Mouse (Mus musculus): Measurements from ENCODE around the gene Bcat2. TPM values are rescaled to one million over a fixed set of nuclear protein-coding genes. Genes with fewer than 3 reads are reported as not detected.

The Bcat2 gene
- polyA plus RNA-seq, 1 experiment from 2014 or later: 57.2 TPM

DNA sequence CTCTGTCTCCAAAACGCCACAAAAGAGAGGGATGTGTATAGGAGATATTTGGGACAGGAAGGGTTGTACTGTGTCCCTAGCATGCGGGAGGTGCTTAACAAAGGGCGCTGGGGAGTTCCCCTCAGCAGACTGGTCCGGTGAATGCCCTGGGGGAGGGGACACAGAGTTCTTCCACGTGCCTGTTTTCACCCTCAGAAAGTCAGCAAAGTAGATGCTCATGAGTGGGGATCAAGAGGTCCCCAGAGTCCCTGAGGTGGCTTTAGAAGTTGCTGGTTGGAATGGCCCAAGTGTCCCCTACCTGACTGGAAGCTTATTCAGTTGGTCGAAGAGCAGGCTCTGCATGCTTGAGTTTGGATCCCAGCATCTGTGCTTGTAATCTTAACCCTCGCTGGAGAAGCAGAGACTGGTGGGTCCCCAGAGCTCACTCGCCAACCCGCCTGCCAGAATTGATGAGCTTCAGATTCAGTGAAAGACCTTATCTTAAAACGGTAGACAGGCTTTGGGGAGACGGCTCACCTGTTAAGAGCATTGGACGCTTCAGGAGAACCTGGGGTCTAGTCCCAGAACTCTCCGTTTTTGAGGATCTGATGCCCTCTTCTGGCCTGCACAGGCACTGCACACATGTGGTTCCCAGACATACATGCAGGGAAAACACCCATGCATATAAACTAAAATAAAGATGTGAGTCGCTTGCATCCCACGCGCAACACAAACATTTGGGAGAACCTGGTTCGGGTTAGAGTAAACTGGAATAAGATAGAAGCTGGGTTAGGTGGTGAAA is 8.9 kb upstream of the Bcat2 start:
- no peak for DNase-seq (ENCODE audit: low read depth, low spot score)
- POLR2A ChIA-PET: interaction anchor here (0.7 to 1.1 kb wide), 3 partner anchors 21 to 95 kb away, joined by 3 to 4 read pairs (median 3); no protein-coding TSS in a partner anchor

DNA sequence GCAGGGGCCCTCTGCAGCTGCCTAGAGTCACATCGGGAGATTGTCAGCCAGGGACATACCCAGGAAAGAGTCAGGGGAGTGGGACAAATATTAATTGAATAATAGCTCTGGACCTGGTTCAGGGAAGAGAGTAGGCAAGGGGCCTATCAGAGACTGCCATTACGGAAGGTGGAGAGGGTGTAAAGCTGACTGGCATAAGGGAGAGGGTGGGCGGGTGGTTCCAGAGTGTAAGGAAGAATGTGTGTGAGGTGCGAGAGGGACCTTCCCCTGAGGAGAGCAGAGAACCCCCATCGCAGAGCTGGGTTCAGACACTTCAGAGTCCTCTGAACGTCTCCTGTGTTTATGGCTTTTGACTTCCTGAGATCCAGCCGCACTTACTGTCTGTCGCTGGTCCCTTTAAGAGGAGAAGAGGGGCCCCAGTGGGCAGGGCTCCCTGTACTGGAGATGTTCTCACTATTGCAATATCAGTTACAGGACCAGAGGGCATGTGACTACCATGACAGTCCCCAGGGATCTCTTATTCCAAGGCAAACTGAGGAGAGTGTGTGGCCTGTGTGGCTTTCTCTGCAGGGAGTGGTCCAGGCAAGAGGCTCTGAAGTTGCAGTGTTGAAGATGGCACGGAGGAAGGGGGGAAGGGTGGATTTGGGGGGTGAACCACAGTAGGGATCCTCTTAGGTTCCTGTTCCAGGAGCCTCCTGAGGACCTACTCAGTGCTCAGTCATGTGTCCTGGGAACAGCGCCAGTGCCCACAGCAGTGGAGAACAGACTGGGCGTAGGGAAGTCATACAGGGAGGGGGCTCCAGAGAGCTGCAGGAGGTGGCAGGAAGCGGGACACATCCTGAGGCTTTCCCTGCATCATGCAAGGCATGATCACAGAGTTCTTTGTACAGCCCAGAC is 8.1 kb upstream of the Bcat2 start:
- no peaks in the 10 kb centered on the region for H3K27me3 ChIP-seq
- no peak for TF ChIP-seq CTCF (IDR thresholded peaks at IDR 0.05)
- in situ Hi-C loops (cut with MboI; ENCODE audit: low pct_unique_long_range_greater_than_20kb): loop anchor here (5.0 to 10.0 kb wide), 2 partner anchors 85 to 123 kb away; partner anchors contain the start of gene Ntn5
- CTCF ChIA-PET: interaction anchor here (0.7 to 8.6 kb wide), 12 partner anchors 9 to 121 kb away, joined by 3 to 116 read pairs (median 4); no protein-coding TSS in a partner anchor
- POLR2A ChIA-PET: interaction anchor here (0.7 to 1.1 kb wide), 3 partner anchors 21 to 96 kb away, joined by 3 to 4 read pairs (median 3); no protein-coding TSS in a partner anchor
- ATAC-seq (no peak), DNase-seq (ENCODE audit: low read depth, low spot score) (no peak)

More for the DNA sequence above, 8.9 kb upstream of the Bcat2 start:
- no peak for ATAC-seq
- TF ChIP-seq CTCF (IDR thresholded peaks at IDR 0.05): peak; percentile 91
- no peaks in the 10 kb centered on the region for H3K27me3 ChIP-seq
- CTCF ChIA-PET: interaction anchor here (0.7 to 8.6 kb wide), 13 partner anchors 10 to 121 kb away, joined by 3 to 116 read pairs (median 4); no protein-coding TSS in a partner anchor
- in situ Hi-C loops (cut with MboI; ENCODE audit: low pct_unique_long_range_greater_than_20kb): loop anchor here (5.0 to 10.0 kb wide), 2 partner anchors 84 to 124 kb away; partner anchors contain the start of gene Ntn5

DNA sequence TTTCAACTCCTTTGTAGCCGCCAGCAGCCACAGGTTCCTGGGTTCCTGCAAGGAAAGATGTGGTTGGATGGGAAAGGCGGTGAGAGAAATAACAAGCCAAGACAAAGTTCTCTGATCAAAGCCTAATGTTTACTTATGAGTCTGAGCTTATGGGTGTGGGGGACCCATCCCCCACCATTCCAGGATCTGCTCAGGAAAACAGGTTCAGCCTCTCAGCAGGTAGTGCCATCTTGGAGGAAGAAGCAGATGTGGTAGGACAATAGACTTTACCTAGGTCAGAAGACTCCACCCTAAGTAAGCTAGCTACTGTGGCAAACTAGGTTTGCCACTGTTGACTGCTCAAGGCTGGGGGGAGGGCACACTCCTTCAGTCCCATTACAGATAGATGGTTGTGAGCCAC is 5.1 kb upstream of the Bcat2 start:
- DNase-seq (ENCODE audit: low read depth, low spot score) (no peak), ATAC-seq (no peak)
- in situ Hi-C loops (cut with MboI; ENCODE audit: low pct_unique_long_range_greater_than_20kb): loop anchor here (5.0 to 10.0 kb wide), 2 partner anchors 88 to 120 kb away; partner anchors contain the start of gene Ntn5
- TF ChIP-seq CTCF (IDR thresholded peaks at IDR 0.05): no peak
- ChIA-PET CTCF (interaction anchor here (1.5 to 4.5 kb wide), 3 partner anchors 9 to 93 kb away, joined by 4 to 16 read pairs (median 7); no protein-coding TSS in a partner anchor), POLR2A (interaction anchor here (0.5 kb wide), 1 partner anchor 90 kb away, joined by 3 read pairs; no protein-coding TSS in a partner anchor)
- no peaks in the 10 kb centered on the region for H3K27me3 ChIP-seq

DNA sequence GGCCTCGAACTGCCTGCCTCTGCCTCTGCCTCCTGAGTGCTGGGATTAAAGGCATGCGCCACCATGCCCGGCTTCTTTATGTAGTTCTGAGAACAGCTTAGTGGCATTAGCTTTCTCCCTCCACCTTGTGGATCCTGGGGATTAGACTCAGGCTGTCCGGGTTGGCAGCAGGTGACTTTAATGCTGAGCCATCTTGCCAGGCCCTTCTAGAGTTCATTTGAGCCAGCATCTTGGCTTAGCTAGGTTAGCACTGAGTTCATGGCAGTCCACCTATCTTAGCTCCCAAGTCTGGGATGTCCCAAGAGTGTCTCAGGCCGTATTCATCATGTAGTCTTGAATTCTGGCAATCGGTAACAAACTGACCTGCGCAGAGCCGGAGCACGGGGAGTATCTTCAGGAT is 4.5 kb upstream of the Bcat2 start:
- no peak for ATAC-seq
- ChIA-PET POLR2A (no interaction called here), CTCF (interaction anchor here (1.2 to 4.5 kb wide), 4 partner anchors 10 to 94 kb away, joined by 4 to 16 read pairs (median 6); no protein-coding TSS in a partner anchor)
- in situ Hi-C loops (cut with MboI; ENCODE audit: low pct_unique_long_range_greater_than_20kb): loop anchor here (10.0 kb wide), 1 partner anchor 119 kb away; the partner anchor contains the start of gene Ntn5
- no peak for TF ChIP-seq CTCF (IDR thresholded peaks at IDR 0.05)
- no peak for DNase-seq (ENCODE audit: low read depth, low spot score)
- H3K27me3 ChIP-seq: no peaks in the 10 kb centered on the region

DNA sequence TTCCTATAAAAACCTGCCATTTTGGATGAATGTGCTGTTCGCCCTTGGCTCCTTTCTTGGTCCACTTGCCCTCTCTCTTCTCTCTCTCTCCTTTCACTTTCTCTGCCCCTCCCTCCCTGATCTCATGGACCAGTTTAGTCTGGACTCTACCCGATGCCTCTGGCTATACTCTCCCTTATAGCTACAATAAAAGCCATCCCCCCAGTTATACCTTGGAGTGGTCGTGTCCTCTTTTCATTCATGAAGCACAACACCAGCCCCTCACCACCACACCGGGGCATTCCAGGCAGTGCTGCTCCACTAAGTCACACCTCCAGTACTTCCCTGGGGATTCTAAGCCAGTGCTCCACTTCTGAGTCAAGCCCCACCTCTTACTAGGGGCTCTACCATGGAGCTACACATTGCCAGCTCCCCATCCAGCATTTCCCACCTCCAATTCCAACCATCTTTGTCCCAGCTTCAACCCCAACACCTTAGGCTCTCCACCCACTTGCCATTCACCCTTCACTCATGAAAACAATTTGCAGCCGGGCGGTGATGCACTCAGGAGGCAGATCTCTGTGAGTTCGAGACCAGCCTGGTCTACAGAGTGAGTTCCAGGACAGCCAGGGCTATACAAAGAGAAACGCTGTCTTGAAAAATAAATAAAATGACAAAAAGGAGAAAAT is 2.7 kb upstream of the Bcat2 start:
- ChIA-PET POLR2A (interaction anchor here (0.9 kb wide), 1 partner anchor 76 kb away, joined by 3 read pairs; no protein-coding TSS in a partner anchor), CTCF (interaction anchor here (1.9 to 4.5 kb wide), 3 partner anchors 11 to 116 kb away, joined by 6 to 16 read pairs (median 7); partner anchors contain the start of gene Ntn5)
- no peaks in the 10 kb centered on the region for H3K27me3 ChIP-seq
- DNase-seq (ENCODE audit: low read depth, low spot score) (no peak), ATAC-seq (no peak)
- in situ Hi-C loops (cut with MboI; ENCODE audit: low pct_unique_long_range_greater_than_20kb): loop anchor here (10.0 kb wide), 1 partner anchor 118 kb away; the partner anchor contains the start of gene Ntn5
- TF ChIP-seq CTCF (IDR thresholded peaks at IDR 0.05): no peak

DNA sequence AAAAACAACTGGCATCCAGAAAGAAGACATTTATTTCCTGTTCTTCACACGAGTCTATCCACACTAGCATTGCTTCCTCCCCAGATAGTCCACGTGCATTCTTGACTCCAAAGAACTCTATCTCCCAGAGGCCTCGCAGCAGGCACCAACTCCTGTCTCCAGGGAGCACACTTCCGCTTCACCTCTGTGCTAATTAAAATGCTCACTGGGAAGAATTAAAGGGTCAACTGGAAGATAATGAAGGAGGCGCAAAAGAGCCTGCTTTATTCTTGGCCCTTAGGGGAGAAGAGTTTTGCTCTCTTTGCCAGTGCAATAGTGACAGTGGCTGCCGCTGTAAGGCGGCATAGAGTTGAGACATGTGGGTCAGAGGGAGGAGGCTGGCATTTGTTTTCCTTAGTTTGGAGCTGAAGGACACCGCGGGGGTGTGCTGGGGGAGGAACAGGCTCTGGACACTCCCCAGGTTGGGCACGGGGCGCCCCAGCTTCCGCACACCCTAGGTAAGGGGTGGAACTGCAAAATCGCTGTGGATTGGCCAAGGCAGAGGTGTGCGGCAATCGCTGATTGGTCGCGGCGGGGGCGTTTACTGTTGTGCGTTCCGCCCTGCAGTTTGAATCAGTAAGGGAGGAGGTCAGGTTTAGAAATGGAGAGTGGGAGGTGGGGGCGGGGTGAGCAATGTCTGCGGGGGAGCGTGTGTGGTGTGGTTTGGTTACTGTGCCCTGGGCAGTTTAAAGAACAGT is 2.0 kb upstream of the Bcat2 start:
- ATAC-seq (peak; percentile 79), DNase-seq (ENCODE audit: low read depth, low spot score) (peak; percentile 24)
- ChIA-PET POLR2A (no interaction called here), CTCF (interaction anchor here (0.7 to 4.5 kb wide), 4 partner anchors 12 to 115 kb away, joined by 3 to 16 read pairs (median 6); partner anchors contain the start of gene Ntn5)
- no peaks in the 10 kb centered on the region for H3K27me3 ChIP-seq
- no peak for TF ChIP-seq CTCF (IDR thresholded peaks at IDR 0.05)
- in situ Hi-C loops (cut with MboI; ENCODE audit: low pct_unique_long_range_greater_than_20kb): loop anchor here (10.0 kb wide), 1 partner anchor 117 kb away; the partner anchor contains the start of gene Ntn5

DNA sequence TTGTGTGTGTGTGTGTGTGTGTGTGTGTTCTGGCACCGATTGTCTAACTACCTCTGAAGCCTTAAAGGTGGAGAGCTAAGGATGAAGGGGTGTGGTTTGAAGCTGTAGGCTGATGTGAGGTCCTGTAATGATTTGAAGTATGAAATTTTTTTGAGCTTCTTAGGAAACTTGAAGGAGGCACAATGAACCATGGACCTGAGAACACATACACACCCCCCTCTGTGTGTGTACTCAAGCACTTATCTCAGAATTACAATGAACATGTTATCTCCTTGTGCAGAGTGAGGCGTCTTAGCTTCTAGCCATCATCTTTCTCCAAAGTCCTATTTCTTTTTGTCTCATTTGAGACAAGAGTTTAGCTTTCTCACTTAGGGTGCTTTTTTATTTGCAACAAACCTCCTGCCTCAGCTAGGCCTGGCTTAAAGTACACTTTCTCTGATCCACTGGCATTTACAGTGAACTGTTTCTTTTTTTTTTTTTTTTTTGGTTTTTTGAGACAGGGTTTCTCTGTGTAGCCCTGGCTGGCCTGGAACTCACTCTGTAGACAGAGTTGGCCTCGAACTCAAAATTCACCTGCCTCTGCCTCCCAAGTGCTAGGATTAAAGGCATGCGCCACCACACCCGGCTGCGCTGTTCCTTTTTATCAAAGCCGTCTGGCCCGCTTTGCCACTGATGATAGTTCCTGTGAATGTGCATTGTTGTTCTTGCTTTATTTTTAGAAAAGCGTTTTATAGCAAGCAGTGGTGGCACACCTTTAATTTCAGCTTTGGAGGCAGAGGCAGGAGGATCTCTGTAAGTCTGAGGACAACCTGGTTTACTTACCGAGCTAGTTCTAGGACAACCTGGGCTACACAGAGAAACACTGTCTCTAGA is 1.1 kb upstream of the Bcat2 start:
- ChIA-PET CTCF (interaction anchor here (0.7 to 4.5 kb wide), 4 partner anchors 13 to 114 kb away, joined by 3 to 16 read pairs (median 6); partner anchors contain the start of gene Ntn5), POLR2A (no interaction called here)
- no peak for DNase-seq (ENCODE audit: low read depth, low spot score)
- TF ChIP-seq CTCF (IDR thresholded peaks at IDR 0.05): no peak
- ATAC-seq: no peak
- in situ Hi-C loops (cut with MboI; ENCODE audit: low pct_unique_long_range_greater_than_20kb): loop anchor here (10.0 kb wide), 1 partner anchor 116 kb away; the partner anchor contains the start of gene Ntn5
- no peaks in the 10 kb centered on the region for H3K27me3 ChIP-seq

DNA sequence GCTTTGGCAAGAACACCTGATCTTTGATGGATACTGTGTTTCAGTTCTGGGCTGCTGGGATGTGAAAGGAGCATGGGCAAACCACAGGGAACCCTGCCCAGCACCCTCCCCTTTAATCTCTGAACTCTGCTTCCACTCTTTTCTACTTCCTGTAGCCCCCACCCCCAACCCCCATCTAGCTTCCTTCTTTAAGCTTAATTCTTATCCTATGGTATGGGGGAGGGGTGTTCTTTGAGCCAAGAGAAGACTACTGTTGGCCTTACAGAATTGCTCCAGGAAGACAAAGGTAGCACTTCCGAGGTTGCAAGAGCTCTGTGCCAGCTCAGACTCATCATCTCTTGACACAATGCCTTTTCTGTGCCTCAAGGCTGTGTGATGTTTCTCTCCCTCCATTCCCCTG is 2.0 kb downstream of the Bcat2 start:
- DNase-seq (ENCODE audit: low read depth, low spot score) (no peak), ATAC-seq (no peak)
- CTCF ChIA-PET: interaction anchor here (1.0 to 2.8 kb wide), 6 partner anchors 9 to 110 kb away, joined by 3 to 16 read pairs (median 6); no protein-coding TSS in a partner anchor
- no peak for TF ChIP-seq CTCF (IDR thresholded peaks at IDR 0.05)
- POLR2A ChIA-PET: interaction anchor here (1.3 kb wide), 1 partner anchor 106 kb away, joined by 4 read pairs; no protein-coding TSS in a partner anchor
- in situ Hi-C loops (cut with MboI; ENCODE audit: low pct_unique_long_range_greater_than_20kb): no loop called here
- H3K27me3 ChIP-seq: no peaks in the 10 kb centered on the region
